Mouse (Mus musculus) brown adipose tissue, adult 24 weeks (tissue): ENCODE results near the gene Grb10. TPM values are rescaled to one million over a fixed set of nuclear protein-coding genes. Genes with fewer than 3 reads are reported as not detected.
A peak's percentile ranks its signal among the peaks of the same experiment; 100 is the strongest.

Experiments used
- H3K27ac ChIP-seq: fragments of 200-500 bp; replicated peaks from 2 replicates; pipeline ENCODE4 v1.5.1; 2012; ENCODE audit warnings: low read depth, mild to moderate bottlenecking, low read length
- H3K4me1 ChIP-seq: fragments of 200-500 bp; 2 replicates; pipeline ENCODE4 v1.6.1; 2012; ENCODE audit warnings: low read length, mixed read lengths; ENCODE audit not compliant: control insufficient read depth, insufficient read depth, insufficient read length
- H3K4me3 ChIP-seq: fragments of 200-500 bp; 2 replicates; pipeline ENCODE4 v1.5.1; 2012; ENCODE audit warnings: low read depth, mild to moderate bottlenecking, low read length, moderate library complexity; ENCODE audit not compliant: insufficient read depth
- polyA plus RNA-seq: library from polyadenylated mRNA; stranded (reverse); fragments of >200 nt; gene quantifications from 2 replicates; pipeline ENCODE4 v1.2.4, GENCODE M21; 2012; ENCODE audit not compliant: missing spikeins, insufficient read depth, insufficient read length

The Grb10 gene
- polyA plus RNA-seq, 1 experiment = 6.4 TPM

DNA sequence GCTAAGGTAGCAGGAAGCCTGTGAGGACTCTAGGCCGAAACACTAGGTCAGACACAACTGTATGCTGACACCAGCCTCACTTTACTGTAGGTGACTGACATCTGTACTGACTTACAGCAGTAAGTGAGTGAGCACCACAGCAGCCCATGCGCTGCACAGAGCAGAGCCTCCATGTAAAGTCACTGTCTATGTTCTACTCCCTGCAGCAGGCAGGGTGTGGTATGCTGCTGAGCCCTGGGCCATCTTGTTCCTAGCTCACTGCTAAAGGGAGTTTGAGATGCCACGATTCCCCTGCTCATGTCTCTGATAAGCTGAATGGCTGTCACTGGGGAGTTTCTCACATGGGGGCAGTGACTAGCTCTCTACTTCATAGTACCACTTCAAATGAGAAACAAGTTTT is 72.3 kb downstream of the Grb10 start:
- Histone ChIP-seq H3K4me3 (no peak overlapping the region), H3K4me1 (peaks cover 21% of the 10 kb centered on the region; the same call in 1 of the 2 replicates), H3K27ac (peak overlapping the region; percentile 43)

DNA sequence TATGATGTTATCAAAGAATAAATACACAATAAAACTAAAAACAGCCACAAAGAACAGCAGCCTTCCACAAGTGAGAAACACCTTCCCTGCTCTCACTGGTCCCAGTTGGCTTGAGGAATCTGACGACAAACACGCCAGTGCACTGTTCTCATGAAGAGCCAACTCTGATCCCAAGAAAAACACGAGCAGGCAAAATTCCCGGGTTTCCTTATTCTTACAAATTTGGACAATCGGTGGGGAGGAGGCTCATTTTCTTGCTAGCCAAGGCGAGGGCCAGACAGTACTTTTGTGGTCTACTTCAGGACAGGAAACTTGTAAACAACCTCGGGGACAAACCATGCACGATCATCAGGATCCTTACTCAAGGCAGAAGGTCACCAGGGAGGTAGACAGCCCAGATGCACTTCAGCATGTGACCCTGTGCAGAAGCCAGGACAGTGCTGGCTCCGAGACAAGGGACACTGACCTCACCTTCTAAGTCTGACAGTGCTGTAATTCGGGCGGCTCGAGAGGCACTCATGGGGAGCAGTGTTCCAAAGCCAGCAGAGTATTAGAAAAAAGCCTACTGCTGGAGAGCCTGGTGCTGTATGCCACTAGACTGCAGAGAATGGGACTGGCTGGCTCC is 72.9 kb downstream of the Grb10 start:
- H3K27ac ChIP-seq = peak overlapping the region; percentile 77
- H3K4me3 ChIP-seq = no peak overlapping the region
- peaks cover 21% of the 10 kb centered on the region; the same call in 1 of the 2 replicates for H3K4me1 ChIP-seq

DNA sequence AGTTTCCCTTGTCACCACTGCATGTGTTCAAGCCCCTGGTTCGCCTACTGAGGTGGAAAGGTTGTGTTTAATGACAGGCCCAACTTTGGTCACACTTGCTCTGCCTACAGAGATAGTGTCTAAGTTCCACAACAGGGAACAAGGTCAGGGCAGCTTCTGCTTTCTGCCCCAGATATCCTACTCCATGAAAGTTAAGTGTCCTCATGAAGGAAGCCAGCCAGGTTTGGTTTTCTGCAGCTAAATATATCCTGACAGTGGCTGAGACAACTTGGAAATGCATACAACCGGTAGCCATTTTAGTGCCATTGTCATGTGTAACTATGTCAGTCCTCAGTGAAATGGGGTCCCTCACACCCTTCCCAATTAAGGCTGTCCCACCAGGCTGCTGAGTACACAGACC is 73.8 kb downstream of the Grb10 start:
- Histone ChIP-seq H3K27ac (peak overlapping the region; percentile 50), H3K4me1 (peaks cover 21% of the 10 kb centered on the region; the same call in 1 of the 2 replicates), H3K4me3 (no peak overlapping the region)

DNA sequence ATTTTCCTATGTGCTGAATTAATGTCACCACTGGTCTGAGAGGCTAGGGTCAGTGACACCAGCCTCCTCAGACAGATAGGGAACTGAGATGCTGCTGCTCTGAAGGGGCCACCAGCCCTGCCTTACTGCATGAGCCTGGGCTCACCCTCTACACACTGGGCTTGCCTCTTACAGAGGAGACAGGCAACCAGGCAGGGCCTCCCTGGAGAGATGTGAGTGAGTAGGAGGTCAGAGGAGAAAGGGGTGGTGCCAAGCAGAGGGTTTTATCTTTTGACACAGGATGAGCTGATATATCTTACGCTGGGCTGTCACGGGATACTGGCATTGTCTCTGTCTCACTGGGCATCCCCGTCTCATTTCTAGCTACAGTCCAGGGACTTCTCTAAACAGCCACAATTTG is 74.9 kb downstream of the Grb10 start:
- peaks cover 21% of the 10 kb centered on the region; the same call in 1 of the 2 replicates for H3K4me1 ChIP-seq
- H3K27ac ChIP-seq = peak overlapping the region; percentile 49
- no peak overlapping the region for H3K4me3 ChIP-seq

DNA sequence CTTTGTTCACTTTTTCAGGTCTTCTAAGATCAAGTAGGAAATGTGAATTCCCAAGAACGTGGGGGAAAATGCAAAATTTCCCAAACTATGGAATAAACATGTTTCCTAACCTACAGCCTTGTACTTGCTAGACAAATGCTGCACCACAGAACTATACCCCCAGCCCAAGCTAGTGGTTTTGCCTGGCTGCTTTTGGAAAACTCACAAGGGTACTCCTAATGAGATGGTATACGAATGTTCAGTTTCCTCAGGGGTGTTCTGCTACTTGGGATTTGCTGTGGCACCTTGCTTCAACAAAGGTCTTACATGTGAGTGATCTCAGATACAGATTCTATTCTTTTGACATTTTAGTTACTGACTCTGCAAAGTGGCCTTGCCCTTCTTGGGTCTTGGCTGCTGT is 75.4 kb downstream of the Grb10 start:
- H3K4me1 ChIP-seq = peaks cover 21% of the 10 kb centered on the region; the same call in 1 of the 2 replicates
- peak overlapping the region; percentile 49 for H3K27ac ChIP-seq
- H3K4me3 ChIP-seq = no peak overlapping the region

DNA sequence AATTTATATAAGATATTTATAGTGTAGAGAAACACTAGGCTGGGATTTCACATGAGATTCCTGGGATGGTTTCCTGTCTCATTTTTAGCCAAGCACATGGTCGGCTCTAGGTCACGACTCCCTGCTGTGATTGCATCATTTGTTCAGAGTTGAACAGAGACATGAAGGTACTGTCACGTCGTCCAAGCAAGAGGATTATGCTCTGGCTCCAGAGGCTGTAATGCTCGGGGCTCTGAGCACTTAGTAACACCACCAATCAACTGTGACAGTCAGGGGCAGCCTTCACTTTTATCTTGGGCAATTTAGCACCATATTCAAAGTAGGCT is 75.9 kb downstream of the Grb10 start:
- H3K4me3 ChIP-seq = no peak overlapping the region
- H3K4me1 ChIP-seq = peaks cover 21% of the 10 kb centered on the region; the same call in 1 of the 2 replicates
- H3K27ac ChIP-seq = no peak overlapping the region

DNA sequence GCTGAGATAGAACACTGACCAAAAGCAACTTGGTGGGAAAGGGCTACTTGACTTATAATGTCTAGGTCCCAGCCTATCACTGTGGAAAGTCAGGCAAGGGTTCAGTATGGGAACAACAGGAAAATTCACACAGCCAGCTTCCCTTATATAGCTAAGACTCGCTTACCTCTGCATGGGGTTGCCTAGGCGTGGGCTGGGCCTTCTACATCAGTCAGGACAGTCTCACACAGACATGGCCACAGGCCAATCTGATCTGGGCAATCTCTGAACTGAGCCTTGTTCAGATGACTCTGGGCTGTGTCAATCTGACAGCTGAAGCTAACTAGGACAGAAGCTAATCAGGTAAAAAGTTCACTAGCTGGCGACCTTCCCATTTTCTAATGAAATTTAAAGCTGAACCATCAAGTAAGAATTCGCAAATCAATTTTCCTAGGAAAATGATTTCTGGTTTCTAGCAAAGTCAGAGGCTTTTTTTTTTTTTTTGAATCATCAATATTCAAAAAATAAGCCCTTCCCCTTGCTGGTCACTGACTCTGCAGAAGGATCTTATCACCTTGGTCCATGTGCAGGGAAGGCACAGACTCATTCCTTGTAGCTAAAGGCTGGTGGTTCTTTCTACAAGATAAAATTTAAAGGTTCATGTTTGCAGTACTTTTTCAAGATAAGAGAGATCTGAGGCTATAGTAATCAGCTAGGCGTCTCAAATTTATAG is 76.4 kb downstream of the Grb10 start:
- Histone ChIP-seq H3K4me3 (no peak overlapping the region), H3K4me1 (peaks cover 21% of the 10 kb centered on the region; the same call in 1 of the 2 replicates), H3K27ac (no peak overlapping the region; the same call in 1 of the 2 replicates)

DNA sequence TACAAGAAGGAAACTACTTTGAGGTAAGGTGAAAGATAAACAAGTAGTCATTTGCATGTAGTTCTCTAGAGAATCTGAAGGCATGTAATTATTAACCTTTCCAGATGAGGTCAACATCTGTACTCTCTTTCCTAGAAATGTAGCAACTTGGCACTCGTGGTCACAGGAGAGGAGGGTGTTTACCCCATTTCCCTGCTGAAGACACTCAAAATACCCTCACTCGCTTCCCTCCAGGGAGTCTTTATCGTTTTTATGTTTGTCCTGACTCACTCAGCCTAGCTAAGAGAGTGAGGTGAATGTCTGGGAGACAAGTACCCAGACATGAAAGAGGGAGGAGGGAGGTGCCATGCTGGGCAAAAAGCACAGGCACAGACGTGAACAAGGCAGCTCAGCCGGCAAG is 77.6 kb downstream of the Grb10 start:
- Histone ChIP-seq H3K4me3 (no peak overlapping the region), H3K27ac (no peak overlapping the region), H3K4me1 (peaks cover 16% of the 10 kb centered on the region; the same call in 1 of the 2 replicates)

DNA sequence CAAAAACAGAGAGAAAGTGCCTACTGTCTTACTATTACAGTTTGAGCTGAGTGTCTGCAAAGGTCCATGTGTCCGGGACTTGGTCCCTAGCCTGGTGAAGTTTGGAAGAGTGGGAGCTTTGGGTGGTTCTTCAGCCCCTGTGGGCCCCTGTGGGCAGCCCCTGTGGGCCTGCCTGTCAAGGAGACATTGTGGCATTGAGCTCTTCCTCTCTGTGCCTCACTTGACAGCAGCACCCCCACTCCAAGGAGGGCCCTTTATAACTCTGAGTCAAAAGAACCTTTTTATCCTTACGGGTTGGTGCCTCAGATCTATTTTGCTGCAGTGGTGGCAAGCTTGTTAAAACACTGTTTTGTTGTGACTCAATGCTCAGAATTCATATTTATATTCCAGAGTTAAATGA is 78.3 kb downstream of the Grb10 start:
- Histone ChIP-seq H3K4me1 (peaks cover 16% of the 10 kb centered on the region; the same call in 1 of the 2 replicates), H3K27ac (no peak overlapping the region), H3K4me3 (no peak overlapping the region)

DNA sequence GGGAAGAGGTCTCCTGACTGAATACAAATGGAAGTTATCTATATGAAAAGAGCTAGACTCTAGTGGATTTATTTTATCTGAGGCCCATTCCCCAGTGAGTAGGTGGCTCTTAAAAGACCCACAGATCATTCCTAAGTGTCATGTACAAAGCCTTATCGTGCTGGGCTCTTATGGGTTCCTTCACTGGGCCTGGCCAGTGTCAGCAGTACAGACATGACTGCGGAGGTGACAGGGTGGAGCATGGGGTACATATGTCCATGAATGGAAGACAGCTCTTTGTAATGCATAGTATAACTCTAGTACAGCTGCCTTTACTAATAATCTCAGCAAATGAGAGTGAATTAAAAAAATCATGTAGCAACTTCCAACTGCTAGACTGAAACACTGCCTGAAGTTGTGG is 80.0 kb downstream of the Grb10 start:
- H3K4me1 ChIP-seq = peaks cover 8% of the 10 kb centered on the region; the same call in 1 of the 2 replicates
- H3K4me3 ChIP-seq = no peak overlapping the region
- H3K27ac ChIP-seq = no peak overlapping the region

DNA sequence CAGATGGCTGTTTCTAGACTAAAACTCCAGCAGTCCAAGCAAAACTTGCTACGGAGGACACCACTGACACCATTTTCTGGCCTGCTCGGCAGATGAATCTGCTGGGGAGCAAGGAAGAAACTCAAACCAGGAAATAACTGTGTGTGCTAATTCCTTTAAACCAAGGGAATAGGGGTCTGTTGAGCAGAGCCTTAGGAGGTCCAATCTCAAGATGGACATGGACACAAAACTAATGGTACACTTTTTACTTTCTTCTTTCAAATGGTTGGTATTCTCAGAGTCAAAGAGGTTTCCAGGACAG is 80.5 kb downstream of the Grb10 start:
- Histone ChIP-seq H3K4me3 (no peak overlapping the region), H3K4me1 (peaks cover 4% of the 10 kb centered on the region; the same call in 1 of the 2 replicates), H3K27ac (no peak overlapping the region)

DNA sequence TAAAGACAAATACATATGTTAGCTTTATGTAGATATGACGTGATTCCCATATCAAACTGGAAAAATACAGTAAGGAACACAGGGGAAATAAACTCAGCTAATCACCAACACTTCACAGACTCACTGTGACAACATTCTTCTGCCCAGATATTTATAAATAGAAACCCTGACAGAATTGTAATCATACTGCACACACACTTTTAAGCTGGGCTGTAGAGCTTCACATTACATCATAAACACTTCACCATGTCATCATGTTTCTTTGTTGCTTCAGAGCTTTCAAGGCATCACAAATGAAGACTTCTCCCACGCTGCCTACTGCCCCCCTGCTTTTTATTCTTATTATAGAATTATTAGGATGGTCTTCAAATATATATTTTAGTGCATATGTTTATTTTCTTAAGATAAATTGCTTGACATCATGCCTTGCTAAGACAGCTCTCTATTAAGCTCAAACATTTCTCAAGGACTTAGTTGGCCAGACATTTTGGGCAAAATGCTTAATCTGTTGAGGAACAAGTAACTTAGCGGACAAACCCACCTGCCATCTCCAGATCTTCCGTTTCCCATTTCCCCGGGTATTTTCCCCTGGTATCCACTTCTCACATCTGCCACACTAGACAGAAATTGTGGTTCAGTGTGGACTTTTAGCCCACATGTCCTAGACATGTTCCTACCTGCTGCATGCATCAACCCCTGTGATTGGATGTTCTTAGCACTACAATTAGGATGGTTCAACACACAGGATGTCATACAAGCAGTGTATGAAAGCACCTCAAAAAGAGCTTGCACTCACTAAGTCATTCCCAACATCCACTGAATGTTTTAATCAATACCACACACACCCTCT is 81.0 kb downstream of the Grb10 start:
- no peak overlapping the region for H3K4me3 ChIP-seq
- H3K27ac ChIP-seq = no peak overlapping the region
- H3K4me1 ChIP-seq = peaks cover 4% of the 10 kb centered on the region; the same call in 1 of the 2 replicates

DNA sequence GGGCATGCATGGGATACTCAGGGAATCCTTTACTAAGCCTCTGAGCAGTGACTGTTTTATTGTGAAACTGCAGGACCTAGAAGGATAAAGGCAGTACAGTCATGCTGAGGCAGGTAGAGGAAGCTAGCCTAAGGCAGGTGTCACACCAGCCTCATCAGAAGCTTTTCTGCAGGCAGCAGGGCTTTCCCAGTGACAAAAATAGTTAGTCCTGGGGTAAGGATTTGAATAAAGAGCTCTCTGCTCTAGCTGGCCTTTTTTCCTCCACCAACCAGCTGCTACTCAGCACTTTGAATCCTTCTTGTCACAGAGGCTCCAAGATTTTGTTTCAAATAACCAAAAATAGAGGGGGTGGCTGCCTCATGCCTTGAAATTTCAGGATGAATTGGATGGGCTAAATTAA is 82.7 kb downstream of the Grb10 start:
- no peak overlapping the region for H3K27ac ChIP-seq
- no peaks in the 10 kb centered on the region for H3K4me1 ChIP-seq
- H3K4me3 ChIP-seq = no peak overlapping the region

DNA sequence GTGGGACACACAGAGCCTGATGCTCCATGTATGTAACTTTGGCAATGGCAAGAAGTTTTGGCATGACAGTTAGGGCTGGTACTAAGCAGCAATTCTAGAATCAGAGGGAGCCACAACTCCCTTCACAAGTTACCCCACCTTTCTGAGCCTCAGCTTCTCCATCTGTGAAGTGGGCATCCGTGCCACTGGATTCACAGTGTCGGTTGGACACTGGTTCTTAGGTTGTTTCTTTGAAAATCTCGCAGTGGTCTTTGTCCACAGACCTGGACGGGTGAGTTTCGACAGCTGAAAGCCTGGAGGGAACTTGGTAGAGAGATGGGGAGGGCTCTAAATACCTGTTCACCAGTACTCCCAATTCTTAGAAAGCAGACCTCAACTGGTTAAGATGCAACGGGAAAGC is 83.9 kb downstream of the Grb10 start:
- no peak overlapping the region for H3K27ac ChIP-seq
- no peaks in the 10 kb centered on the region for H3K4me1 ChIP-seq
- no peak overlapping the region for H3K4me3 ChIP-seq

DNA sequence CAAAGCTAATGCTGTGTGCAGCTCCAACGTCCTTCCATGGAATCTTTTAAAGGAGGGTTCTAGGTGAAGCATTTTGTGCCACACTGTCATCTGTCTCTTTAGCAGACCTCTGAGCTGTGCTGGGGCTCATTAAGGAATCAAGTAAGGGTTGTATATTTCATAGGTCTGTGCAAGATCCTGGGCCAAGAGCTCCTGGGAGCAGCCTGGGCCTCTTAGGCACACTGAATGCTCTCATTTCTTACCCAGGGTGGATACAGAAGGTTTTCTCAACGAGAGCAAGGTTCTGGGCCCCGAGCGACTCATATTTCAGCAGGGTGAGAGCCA is 84.4 kb downstream of the Grb10 start:
- H3K4me3 ChIP-seq = no peak overlapping the region
- no peaks in the 10 kb centered on the region for H3K4me1 ChIP-seq
- no peak overlapping the region for H3K27ac ChIP-seq
